Mouse (Mus musculus): ENCODE data around the gene Ttc7b.

- TF ChIP-seq CTCF (IDR thresholded peaks at IDR 0.05; ENCODE audit: low read depth, low read length) = no peak
- TF ChIP-seq POLR2A (IDR thresholded peaks at IDR 0.05; ENCODE audit: extremely low read depth, insufficient read depth, low read length) = no peak
Measured at GRCm38 (mm10) chr12:100379833-100380232, 140.8 kb downstream of the Ttc7b start.
